Mouse (Mus musculus) frontal cortex, postnatal 14 days (tissue): ENCODE measurements around the gene Rabif.
"Not testable (repeated sequence)": the region's sequence is repeated elsewhere in the genome, so short reads cannot be mapped to it uniquely, and the experiment has no call there.

ENCODE experiments used
- DNase-seq, 2 experiments: peaks; one replicate each; pipeline ENCODE4 v3.0.0; 2022; ENCODE audit warnings: low spot score in 2 of 2

Rabif gene

DNA sequence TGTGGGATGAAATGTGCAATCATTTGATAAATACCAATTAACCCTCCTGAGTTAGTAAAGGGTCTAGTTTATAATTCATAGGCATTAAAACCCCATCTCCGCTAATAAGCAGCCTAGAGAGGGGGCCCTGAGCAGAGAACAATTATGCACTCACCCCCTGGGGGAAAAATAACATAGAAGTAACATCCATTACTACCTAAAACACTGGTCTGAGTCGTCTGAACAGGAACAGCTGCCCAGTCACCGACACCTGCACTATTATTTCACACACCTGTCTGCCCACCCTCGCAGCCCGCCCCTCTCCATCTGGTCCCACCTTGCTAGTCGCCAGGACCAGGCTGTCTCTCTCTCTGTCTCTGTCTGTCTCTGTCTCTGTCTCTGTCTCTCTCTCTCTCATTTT is 18.1 kb downstream of the Rabif start:
- no peak for DNase-seq

DNA sequence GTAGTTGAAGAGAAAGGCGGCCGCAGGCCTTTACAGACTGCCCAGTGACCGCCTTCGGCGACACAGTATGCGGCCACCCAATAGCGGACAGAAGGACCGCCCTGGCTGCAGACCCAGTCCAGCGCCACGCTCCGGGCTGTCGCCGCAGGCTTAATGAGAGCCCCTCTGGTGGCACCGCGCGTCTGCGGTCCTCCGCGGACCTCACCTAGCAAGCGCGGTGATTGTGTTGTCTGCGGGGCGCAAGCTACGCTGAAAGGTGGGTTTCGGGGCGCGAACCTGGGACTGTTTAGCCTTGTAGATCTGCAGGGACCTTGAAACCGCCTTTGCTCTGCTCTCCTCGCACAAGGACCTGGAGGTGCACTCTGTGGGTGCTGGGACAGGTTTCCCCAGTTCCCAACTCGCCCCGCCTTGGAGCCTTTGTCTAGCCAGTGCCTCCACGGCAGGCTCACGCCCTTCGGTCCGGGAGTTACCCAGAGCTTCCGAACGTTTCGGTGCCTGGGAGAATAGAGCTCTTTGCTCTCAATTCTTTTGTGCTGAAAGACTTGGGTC is 18.9 kb downstream of the Rabif start:
- no peak for DNase-seq

DNA sequence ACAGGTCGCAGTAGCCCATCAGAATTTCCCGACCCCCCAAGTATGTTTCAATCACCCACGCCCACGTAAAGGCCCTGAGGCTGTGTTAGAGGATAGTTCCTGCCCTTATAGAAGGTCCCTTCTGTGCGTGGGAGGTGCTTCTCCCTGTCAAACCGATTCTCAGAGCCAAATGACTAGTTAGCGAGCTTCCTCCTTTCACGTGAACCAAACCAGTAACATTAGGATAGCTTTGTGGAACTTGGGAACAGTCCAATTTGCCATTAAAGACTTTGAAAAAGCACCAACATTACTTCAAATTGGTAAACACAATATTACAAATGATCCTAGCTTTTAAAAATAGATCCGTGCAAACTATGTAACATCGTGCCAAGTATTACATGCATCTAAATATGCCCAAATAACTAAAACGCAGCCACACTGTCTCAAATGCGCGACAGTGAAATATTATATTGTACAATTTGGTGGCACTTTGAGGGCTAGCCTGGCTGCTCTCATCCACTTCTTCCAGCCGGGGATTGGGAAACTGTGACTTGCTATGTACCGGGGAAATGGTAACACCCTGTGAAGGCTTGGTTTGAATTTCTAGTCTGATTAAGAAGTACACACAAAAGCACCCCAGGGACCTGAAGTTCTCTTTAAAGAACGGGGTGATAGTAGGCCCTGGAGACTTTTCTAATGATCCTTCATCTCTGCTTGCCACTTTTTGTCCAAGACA is 19.6 kb downstream of the Rabif start:
- DNase-seq, result no peak

DNA sequence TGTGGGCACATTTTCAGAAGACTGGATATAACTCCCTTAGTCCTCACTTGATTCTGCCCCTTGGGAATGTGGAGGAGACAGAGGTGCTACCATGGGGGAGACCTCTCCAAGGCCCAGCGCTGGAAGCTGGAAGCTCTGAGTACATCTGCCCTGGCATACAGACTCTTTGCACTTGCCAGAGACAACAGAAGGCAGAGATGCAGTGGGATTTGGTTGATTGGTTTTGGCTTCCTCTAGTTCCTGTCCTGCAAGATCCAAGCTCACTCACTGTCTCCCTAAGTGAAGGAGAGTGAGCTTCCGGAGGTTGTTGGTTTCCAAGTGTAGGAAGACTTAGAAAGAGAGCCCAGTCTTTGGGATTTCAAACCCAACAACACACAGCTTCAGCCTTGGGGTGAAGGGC is 21.4 kb downstream of the Rabif start:
- no peak for DNase-seq

DNA sequence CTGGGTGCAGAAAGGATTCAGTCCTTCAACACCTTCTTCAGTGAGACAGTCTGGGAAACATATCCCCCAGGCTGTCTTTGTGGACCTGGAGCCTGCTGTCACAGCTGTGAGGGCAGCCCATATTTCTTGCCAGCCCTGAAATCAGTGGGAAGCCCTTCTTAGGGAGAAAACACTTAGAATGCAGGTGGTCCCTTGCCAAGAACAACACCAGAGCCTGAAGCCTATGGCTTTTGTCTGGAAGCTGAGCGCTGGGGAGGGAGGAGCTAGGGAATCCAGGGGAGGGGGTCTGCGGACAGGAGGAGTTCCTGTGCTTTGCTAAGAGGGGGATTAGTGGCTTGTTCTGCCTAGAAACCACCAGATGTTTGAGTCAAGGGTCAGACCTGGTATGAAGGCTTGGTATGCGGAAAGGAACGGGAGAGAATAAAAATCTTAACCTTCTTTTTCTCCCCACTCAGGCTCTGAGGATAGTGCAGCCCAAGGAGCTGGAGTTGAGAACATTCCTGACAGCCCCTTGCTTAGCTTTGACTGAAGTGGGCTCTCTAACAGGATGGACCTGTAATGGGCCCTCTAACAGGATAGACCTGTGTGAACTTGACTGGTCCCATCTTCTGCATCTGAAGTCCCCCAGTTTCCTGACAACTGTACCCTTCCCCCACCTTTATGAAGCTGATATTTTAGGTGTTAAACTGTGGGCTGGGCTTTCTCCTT is 22.2 kb downstream of the Rabif start:
- no peak for DNase-seq

DNA sequence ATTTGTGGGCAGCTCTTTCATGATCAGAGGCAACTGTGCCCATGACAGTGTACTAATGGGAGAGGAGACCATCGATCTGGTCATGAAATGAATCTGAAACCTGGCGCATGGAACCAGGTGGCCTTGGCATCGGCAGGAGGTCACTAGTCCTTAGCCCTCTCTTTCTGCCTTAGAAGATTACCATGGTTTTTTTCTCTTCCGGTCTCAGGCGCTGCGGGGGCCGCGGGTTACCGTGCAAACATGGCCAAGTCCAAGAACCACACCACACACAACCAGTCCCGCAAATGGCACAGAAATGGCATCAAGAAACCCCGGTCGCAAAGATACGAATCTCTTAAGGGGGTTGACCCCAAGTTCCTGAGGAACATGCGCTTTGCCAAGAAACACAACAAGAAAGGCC is 23.4 kb downstream of the Rabif start:
- not testable (repeated sequence) for DNase-seq

DNA sequence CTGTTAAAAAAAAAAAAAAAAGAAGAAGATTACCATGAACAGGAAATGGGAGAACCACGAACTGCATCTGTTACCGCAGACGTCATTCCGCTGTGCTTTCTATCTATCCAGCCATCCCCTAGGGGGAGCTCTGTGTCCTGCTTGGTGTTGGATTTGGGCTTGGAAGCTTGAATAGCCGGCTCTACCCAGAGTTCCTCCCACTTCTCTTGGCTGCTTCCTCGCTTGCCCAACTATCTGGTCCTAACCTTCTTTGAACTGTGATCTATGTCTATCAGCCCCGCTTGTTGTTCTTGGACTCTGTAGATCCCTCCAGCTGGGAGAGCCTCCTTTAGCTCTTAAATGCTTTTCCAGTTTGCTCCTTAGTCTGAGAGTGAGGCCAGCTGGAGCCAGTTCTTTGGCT is 24.2 kb downstream of the Rabif start:
- DNase-seq, result peak; percentile 58 to 70

DNA sequence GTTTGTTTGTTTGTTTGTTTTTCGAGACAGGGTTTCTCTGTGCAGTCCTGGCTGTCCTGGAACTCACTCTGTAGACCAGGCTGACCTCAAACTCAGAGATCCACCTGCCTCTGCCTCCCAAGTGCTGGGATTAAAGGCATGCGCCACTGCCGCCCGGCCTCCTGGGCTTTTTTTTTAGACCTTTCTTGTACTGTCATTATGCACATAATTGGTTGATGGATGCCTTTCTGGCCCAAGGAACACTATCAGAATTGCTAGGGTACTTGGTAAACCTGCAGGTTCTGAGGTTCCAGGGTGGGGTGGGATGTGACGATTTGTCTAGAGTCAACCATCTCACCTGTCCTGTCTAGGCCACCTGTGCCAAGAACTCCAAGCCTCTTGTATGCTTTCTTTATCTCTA is 24.8 kb downstream of the Rabif start:
- DNase-seq, result not testable (repeated sequence)

DNA sequence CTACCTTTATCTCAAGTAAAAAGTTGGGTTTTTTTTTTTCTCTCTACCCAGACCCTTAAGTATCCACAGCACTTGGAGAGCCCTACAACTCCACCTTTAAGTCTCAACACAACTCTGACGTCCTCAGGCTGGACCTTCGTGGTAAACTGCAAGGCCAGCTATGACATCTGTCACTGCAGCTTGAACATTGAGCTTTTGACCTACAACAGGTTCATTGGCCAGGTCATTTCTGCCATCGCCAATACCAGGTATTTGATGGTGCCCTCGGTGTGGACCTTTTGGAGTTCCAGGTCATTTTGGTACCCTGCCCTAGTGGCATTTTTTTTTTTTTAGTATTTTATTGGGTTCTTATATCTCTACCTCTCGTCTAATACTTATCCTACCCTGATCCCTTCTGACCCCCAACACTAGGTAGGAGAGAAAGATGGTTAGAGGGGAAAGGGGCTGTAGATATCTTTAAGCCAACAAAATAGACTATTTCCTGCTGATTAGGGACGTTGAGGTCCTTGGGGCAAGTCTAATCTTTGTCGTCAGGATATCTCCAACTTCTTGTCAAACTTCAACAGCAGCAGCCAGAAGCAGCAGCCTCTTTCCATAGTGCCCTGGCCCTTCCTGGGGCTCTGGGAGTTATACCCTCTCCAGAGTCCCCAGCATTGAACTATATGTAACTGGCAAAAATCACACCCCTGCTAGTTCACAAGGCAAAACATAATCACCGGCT is 25.7 kb downstream of the Rabif start:
- no peak for DNase-seq

DNA sequence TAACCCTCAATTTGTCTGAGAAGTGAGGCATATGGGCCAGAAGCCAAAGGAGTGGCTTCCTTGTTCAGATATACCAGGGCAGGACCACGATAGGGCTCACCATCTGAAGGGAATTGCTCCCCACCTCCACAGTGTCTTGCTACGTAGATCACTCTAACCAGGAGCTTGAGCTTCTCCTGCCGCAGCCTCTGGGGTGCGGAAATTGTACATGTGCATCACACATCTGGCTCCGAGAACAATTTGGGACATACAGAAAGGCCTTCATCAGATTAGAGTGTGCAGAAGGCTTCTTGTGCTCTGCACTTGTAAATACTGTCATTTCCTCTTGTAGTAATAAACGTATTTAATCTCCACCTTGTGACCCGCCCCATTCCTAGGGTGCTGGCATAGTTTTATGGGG is 26.7 kb downstream of the Rabif start:
- DNase-seq, result no peak

DNA sequence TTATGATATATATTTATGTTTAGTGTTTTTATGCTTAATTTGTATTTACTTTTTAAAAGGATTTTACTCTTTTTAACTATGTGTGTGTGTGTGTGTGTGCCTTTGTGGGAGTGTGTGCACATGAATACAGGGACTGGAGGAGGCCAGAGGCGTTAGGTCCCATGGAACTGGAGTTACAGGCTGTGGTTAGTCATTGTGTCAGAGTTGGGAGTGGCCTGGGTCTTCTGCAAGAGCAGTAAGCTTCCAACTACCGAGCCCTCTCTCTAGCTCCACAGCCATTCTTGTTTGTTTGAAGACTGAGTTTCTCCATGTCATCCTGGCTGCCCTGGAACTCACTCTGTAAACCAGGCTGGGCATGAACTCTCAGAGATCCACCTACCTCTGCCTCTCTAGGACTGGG is 27.9 kb downstream of the Rabif start:
- DNase-seq, result no peak

DNA sequence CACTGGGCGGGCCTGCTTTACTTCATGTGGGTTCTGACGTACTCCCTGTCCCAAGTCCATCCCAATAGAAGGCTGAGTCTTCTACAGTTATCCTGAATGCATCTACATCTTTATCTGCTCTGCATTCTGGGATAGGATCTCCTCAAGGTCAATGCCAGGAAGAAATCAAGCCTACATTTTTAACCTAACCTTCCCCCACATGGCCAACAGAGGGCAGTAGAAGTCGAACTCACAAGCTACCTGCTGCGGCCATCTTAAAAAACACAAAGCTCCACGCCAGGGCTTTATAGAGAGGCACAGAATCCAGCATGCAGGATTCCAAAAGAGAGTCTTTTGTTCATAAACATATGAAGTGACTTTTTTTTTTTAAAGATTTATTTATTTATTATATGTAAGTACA is 30.0 kb downstream of the Rabif start:
- DNase-seq, result no peak

DNA sequence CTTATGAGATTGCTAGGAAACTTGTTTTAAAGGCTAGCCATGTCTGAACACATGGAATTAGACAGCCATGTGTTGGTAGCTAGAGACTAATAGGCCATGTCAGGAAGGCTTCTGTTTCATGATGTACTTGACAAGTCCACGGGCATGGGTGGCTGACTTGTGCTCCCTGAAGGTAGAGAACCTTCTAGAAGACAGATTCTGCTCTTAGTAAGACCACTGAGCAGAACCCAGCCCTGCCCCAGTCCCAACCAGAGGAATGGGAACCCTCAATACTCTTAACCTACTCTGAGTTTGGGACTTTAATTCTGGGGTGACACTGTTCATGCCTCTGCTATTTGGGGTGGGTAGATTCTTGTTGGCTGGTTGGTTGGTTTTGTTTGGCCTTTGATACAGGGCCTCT is 30.6 kb downstream of the Rabif start:
- no peak for DNase-seq

DNA sequence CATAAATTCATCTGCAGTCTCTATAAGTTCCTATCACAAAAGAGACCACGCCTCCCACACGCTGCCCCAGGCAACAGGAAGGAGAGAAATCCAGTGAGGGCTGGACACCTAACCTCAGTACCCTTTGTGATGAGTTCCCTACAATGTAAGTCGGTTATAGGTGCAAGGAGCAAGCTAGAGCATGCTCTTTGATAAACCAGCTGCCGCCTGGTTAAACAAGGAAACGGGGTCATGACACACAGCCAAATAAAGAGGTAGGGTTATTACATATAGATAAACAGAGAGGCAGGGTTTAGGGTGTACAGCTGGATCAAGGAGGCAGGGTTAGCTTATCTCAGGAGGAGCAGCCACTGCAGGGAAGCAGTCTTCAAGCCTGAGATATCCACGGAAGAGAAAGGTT is 32.3 kb downstream of the Rabif start:
- no peak for DNase-seq

DNA sequence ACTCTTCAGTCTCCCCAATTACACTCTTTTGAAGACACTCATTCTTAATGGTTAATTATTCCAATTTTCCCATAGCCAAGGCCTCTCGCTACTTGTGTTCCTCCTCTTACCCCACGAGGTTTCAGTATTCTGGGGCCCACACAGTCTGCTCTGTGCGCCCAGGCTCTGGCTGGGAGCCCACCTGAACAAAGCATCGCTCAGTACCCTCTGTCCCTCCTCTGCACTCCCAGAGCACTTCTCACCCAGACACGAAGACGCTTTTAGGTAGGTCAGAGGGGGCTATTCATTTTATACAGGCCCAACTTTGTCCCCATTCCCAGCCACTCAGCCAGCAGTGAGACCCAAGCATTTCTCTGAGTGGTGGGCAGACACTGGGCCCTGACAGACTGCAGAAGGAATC is 36.2 kb downstream of the Rabif start:
- DNase-seq, result peak; percentile 26 to 51

DNA sequence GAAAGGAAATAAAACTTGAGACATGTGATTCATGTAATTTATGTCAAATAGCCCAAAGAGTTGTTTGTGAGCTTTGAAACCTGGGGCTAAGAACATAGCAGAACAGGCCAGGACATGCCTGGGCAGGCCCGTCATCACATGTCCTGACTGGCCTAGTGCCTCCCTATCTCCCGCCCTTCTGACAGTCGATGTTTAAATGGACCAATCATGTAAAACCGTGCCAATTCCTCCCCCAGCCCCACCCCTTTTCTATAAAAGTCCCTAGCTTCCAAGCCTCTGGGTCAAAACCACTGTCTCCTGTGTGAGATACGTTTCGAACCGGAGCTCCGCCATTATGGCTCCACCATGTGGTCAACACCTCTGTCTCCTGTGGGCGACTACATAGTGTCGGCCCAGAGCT is 39.3 kb downstream of the Rabif start:
- DNase-seq, result not testable (repeated sequence)

DNA sequence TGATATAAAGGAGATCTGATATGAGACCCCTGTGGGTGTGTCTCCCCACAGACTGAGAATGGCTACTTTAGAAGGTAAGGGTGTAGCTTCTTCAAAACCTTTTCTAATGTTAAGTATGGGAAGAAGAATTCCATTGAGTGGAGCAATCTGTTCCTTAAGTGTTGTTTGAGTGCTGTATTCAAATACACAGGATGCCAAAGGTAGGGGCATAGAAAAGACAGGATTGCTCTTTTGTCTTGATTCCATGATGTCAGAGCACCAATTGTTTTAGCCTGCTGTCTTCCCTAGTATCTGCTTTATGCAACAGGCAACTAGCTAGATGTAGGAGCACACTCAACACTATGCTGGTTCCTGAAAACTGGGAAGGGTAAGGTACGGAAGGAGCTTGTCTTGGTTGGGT is 40.6 kb downstream of the Rabif start:
- no peak for DNase-seq

DNA sequence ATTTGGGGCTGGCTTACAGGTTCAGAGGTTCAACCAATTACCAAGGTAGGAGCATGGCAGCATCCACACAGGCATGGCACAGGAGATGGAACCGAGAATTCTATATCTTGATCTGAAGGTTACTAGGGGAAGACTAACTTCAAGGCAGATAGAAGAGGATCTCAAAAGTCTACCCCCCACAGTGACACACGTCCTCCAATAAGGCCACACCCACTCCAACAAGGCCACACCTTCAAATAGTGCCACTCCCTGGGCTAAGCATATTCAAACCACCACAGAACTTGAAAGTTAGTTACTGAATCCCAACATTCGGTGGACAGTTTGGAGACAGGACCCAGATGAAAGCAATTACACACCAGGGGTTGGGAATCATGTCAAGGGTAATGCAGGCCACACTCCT is 41.1 kb downstream of the Rabif start:
- DNase-seq, result no peak

DNA sequence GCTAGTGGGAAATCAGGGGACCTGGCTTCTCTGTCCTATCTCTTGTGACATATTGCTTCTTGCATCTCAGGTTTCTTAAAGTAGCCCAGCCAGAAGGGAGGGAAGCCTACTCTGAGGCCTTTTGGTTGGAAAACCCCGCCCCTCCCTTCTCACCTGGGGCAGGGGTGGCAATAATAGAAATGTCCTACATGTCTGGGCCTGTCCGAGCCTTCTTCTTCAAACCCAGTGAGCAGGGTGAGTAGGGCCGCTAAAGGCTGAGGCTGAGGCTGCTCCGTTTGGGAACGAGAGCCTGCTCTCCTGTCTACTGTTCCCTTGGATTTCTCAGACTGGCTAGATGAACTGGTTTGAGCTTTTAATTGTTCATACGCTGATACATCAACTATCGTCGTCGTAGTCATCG is 46.2 kb downstream of the Rabif start:
- DNase-seq, result no peak

DNA sequence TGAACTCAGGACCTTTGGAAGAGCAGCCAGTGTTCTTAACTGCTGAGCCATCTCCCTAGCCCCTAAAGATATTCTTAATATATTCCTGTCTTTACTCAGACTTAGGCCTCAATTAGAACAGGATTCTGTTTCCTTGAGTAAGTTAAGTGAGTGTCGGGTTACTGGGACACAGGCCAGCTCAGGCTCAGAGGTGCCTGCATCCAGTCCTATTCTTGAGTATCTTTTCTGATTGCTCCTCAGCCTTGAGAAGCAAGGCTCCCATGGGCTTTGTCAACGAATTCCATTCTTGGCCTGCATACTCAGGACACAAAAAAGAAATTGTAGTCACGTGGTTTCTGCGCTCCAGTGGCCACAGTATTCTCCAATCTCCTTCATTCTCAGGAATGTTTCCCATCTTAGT is 53.8 kb downstream of the Rabif start:
- no peak for DNase-seq

DNA sequence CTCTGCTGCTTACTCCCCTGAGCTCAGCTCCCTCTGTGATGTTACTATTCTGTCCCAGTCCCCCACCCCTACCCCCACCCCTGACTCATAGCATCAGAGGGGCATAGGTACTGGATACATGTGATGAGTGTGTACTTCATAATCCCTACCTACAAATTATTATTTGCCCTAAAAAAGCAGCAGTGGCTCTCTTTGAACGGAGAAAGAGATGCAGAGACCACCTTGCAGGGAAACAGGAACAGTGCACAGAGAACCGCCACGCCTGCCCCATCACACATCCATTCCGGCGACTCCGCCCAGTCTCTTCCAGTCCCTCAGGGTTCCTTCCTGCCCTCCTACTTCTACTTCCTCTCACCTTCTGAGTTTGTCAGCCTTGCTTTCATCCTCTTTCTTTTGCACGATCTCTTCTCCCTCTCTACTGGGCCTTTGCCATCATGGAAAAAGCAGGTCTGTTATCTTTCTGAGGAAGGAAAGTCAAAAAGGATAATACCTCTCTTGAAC is 55.2 kb downstream of the Rabif start, which contains the start of gene Mgat4e:
Mgat4e (minus strand) TSS at position 51 of the 501 bp plus-strand sequence.
- DNase-seq, result no peak

DNA sequence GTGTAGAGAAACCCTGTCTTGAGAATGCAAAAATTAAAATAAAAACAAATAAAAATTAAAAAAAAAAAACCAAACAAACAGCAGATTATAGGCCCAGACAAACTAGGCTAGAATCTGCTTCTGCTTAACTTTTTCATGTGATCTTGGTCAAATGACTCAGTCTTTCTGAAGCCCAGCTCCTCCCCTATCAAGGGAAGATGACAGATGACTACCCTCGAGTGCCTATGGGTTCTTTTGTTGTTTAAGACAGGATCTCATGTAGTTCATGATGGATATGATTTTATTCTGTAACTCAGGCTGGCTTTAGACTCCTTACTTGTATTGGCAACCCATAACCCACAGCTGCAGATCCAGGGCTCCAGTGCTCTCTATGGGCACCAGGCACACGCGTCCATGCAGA is 57.4 kb downstream of the Rabif start:
- DNase-seq, result no peak
